In genomic region chrX:95253517-95253916, GRCm38 (mm10) we compare ENCODE assay signal across 10 mouse cellular contexts. TPM values are rescaled to one million over a fixed set of nuclear protein-coding genes. Genes with fewer than 3 reads are reported as not detected.
DNase-seq lines count a peak whose midpoint lies in the region; ATAC-seq and TF ChIP-seq lines count a peak whose summit lies in the region.
"Had no signal": no experiment of that assay in that cellular context is flagged by ENCODE, and none has a peak within 500 bp of the region (broad histone marks: within the 10 kb centered on the region; RNA-seq: fewer than 3 reads in every experiment).

No protein-coding gene starts in this region.

- no peak overlapping the region for H3K27ac ChIP-seq in heart, postnatal 0 days (ENCODE audit: low read depth)
- H3K27ac ChIP-seq in heart, embryonic 11.5 days (ENCODE audit: low read depth, low read length): no peak overlapping the region
- no peak overlapping the region for H3K27ac ChIP-seq in thymus, adult 2 months (ENCODE audit: control insufficient read depth, insufficient read depth, low read length)
- H3K27ac ChIP-seq: embryonic facial prominence, embryonic 13.5 days; lung, embryonic 15.5 days had no signal

- TF ChIP-seq EP300 in heart, postnatal 0 days (IDR thresholded peaks at IDR 0.05; ENCODE audit: low read depth): no peak

- 42% methylated on average over 13 of the region's 13 CpGs for WGBS in heart, postnatal 0 days
- WGBS in heart, embryonic 11.5 days (ENCODE audit: insufficient replicate concordance): 38% methylated on average over 13 of the region's 13 CpGs
- 39% methylated on average over 13 of the region's 13 CpGs for WGBS in thymus, adult 2 months

- H3K4me1 ChIP-seq in heart, postnatal 0 days (ENCODE audit: control insufficient read depth, insufficient read depth): no peaks in the 10 kb centered on the region
- no peaks in the 10 kb centered on the region for H3K4me1 ChIP-seq in heart, embryonic 11.5 days (ENCODE audit: control insufficient read depth, insufficient read depth, low read length)
- no peaks in the 10 kb centered on the region for H3K4me1 ChIP-seq in thymus, adult 2 months (replicated peaks; ENCODE audit: control insufficient read depth, insufficient read depth, low read length)
- H3K4me1 ChIP-seq: embryonic facial prominence, embryonic 13.5 days; lung, embryonic 15.5 days had no signal

- ATAC-seq in heart, postnatal 0 days (ENCODE audit: insufficient read depth, low read depth): no peak
- no peak for ATAC-seq in heart, embryonic 11.5 days (replicated peaks; ENCODE audit: insufficient number of reproducible peaks, low FRiP score, low TSS enrichment)

- no peak overlapping the region for H3K4me3 ChIP-seq in heart, postnatal 0 days (ENCODE audit: low read depth, low read length)
- no peak overlapping the region for H3K4me3 ChIP-seq in heart, embryonic 11.5 days (ENCODE audit: low read depth, low read length)
- H3K4me3 ChIP-seq in thymus, adult 2 months (ENCODE audit: control insufficient read depth, insufficient read depth, low read length): no peak overlapping the region
- H3K4me3 ChIP-seq: embryonic facial prominence, embryonic 13.5 days; lung, embryonic 15.5 days had no signal

- no peak for DNase-seq in heart, postnatal 0 days (ENCODE audit: low spot score)
- DNase-seq in thymus, adult 2 months: peak; percentile 7
- no peak for DNase-seq in thymus, adult 18-20 months
- peak; percentile 9 for DNase-seq in brain, embryonic 14.5 days (ENCODE audit: low read depth)
- peak; percentile 5 to 7 for DNase-seq in layer of hippocampus, adult 8-10 months (ENCODE audit: low spot score in 2 of 2)
- peak; percentile 44 for DNase-seq in retina, embryonic 14.5 days (ENCODE audit: low spot score)
- DNase-seq in natural killer cell, adult 2 months (ENCODE audit: low spot score in 2 of 2): no peak

- no peaks in the 10 kb centered on the region for H3K36me3 ChIP-seq in heart, postnatal 0 days (replicated peaks; ENCODE audit: control insufficient read depth, insufficient read depth, low read length)
- no peaks in the 10 kb centered on the region for H3K36me3 ChIP-seq in heart, embryonic 11.5 days (ENCODE audit: control insufficient read depth, insufficient read depth, low read length)
- no peaks in the 10 kb centered on the region for H3K36me3 ChIP-seq in thymus, adult 2 months (ENCODE audit: control insufficient read depth, insufficient read depth, low read length)
- H3K36me3 ChIP-seq: embryonic facial prominence, embryonic 13.5 days; lung, embryonic 15.5 days had no signal

- no peaks in the 10 kb centered on the region for H3K9me3 ChIP-seq in heart, postnatal 0 days (replicated peaks; ENCODE audit: control insufficient read depth, low read length)
- no peaks in the 10 kb centered on the region for H3K9me3 ChIP-seq in heart, embryonic 11.5 days (replicated peaks; ENCODE audit: control insufficient read depth, low read length)
- H3K9me3 ChIP-seq: embryonic facial prominence, embryonic 13.5 days; lung, embryonic 15.5 days had no signal

- H3K9ac ChIP-seq in heart, postnatal 0 days (replicated peaks; ENCODE audit: low read depth, low read length): no peak overlapping the region
- no peak overlapping the region for H3K9ac ChIP-seq in heart, embryonic 11.5 days (ENCODE audit: low read depth, low read length)
- H3K9ac ChIP-seq: embryonic facial prominence, embryonic 13.5 days; lung, embryonic 15.5 days had no signal

- TF ChIP-seq POLR2A in thymus, adult 2 months (IDR thresholded peaks at IDR 0.05; ENCODE audit: control insufficient read depth, extremely low read depth, insufficient read depth, low read length, poor library complexity): no peak
- TF ChIP-seq POLR2A in brain, embryonic 14.5 days (IDR thresholded peaks at IDR 0.05; ENCODE audit: borderline replicate concordance, extremely low read depth, insufficient read depth, insufficient read length, poor library complexity, severe bottlenecking): no peak

- peak; percentile 49 for TF ChIP-seq CTCF in heart, postnatal 0 days (IDR thresholded peaks at IDR 0.05; ENCODE audit: low read depth)
- TF ChIP-seq CTCF in thymus, adult 2 months (IDR thresholded peaks at IDR 0.05; ENCODE audit: borderline replicate concordance, control insufficient read depth, extremely low read depth, insufficient read depth, low read length, poor library complexity): peak; percentile 28; the same call in 1 of the 2 replicates
- TF ChIP-seq CTCF in brain, embryonic 14.5 days (IDR thresholded peaks at IDR 0.05; ENCODE audit: borderline replicate concordance, extremely low read depth, insufficient read depth, insufficient read length): peak; percentile 54

- H3K27me3 ChIP-seq in heart, postnatal 0 days (ENCODE audit: control insufficient read depth, insufficient read depth, low read length): no peaks in the 10 kb centered on the region
- no peaks in the 10 kb centered on the region for H3K27me3 ChIP-seq in heart, embryonic 11.5 days (ENCODE audit: control insufficient read depth, insufficient read depth, low read length)
- H3K27me3 ChIP-seq in thymus, adult 2 months (ENCODE audit: control insufficient read depth, insufficient read depth, low read length): no peaks in the 10 kb centered on the region
- H3K27me3 ChIP-seq: embryonic facial prominence, embryonic 13.5 days; lung, embryonic 15.5 days had no signal

- no peak overlapping the region for H3K4me2 ChIP-seq in heart, postnatal 0 days (ENCODE audit: low read depth, low read length)
- H3K4me2 ChIP-seq in heart, embryonic 11.5 days: no peak overlapping the region
- H3K4me2 ChIP-seq: embryonic facial prominence, embryonic 13.5 days; lung, embryonic 15.5 days had no signal

RNA-seq across cellular contexts. Expression of gene Arhgef9, which starts 56.9 kb away (rescaled TPM):
- 16.1 and 32.1 TPM in 2 replicates for total RNA-seq in heart, postnatal 0 days (2014; rRNA removed; ENCODE audit: low replicate concordance)
- 11.6 and 11.8 TPM in 2 replicates for polyA plus RNA-seq in heart, postnatal 0 days (2015; fragmentation: Nextera tagmentation; extraction: Ambion mirVana)
- 7.8 and 10.0 TPM in 2 replicates for polyA plus RNA-seq in heart, embryonic 11.5 days (2014; fragmentation: Nextera tagmentation; extraction: Ambion mirVana)
- 0.93 and 1.2 TPM in 2 replicates for polyA plus RNA-seq in thymus, adult 2 months (2012; rRNA removed)
- 38.9 and 50.1 TPM in 2 replicates for polyA plus RNA-seq in brain, embryonic 14.5 days (2012; rRNA removed)
- total RNA-seq in layer of hippocampus, adult 8-10 months (2022): 100 to 1,000 TPM; 260 to 274 (median 269) TPM

Comparison
In these comparisons a context has a peak if more than half of its experiments do, and no peak if none do; other contexts are left out.
1. DNase-seq: peak in thymus, adult 2 months (single experiment), brain, embryonic 14.5 days (single experiment), layer of hippocampus, adult 8-10 months (2 of 2) and retina, embryonic 14.5 days (single experiment); none in heart, postnatal 0 days (single experiment), thymus, adult 18-20 months (0 of 2) and natural killer cell, adult 2 months (0 of 2).
2. Peak in every context shown above with its lines, with median percentiles within 50 percentile points of each other: CTCF ChIP-seq.